Mouse (Mus musculus): ENCODE measurements at regions not wholly inside any gene's neighbourhood (a gene's known extent, or its start where the extent isn't known, plus 50 kb on each side); places are given as distances from the start of the nearest gene placed in this dataset.

- no peak for TF ChIP-seq CTCF (IDR thresholded peaks at IDR 0.05; ENCODE audit: low read depth, low read length)
- no peak for TF ChIP-seq EP300 (IDR thresholded peaks at IDR 0.05; ENCODE audit: insufficient read depth, low read depth, low read length)
- no peak for TF ChIP-seq POLR2A (IDR thresholded peaks at IDR 0.05; ENCODE audit: insufficient read depth, low read length)
Measured at GRCm38 (mm10) chr1:184277001-184277400, 242.9 kb upstream of the 1700056E22Rik start.

All from ES-Bruce4 (cell line).